Mouse (Mus musculus): ENCODE data around the gene Ilf2. TPM values are rescaled to one million over a fixed set of nuclear protein-coding genes. Genes with fewer than 3 reads are reported as not detected.

Gene Ilf2
- total RNA-seq (2021), result 10 to 100 TPM; 83.1 to 84.0 TPM
- long read RNA-seq, transcript Ilf2-201 (14 exons, 2,027 nt), result major isoform, 88 of 99 reads
- long read RNA-seq, partial matches to known transcripts, result 3 of 99 reads
- long read RNA-seq, other reads (novel, unspliced or antisense), result 6 of 99 reads

- peak; percentile 95 to 98 for DNase-seq (ENCODE audit: low spot score in 2 of 2)
Observed at GRCm38 (mm10) chr3:90475831-90476611, at the start of gene Ilf2. TSS of gene Ilf2 (plus strand) at chr3:90476126.

DNA sequence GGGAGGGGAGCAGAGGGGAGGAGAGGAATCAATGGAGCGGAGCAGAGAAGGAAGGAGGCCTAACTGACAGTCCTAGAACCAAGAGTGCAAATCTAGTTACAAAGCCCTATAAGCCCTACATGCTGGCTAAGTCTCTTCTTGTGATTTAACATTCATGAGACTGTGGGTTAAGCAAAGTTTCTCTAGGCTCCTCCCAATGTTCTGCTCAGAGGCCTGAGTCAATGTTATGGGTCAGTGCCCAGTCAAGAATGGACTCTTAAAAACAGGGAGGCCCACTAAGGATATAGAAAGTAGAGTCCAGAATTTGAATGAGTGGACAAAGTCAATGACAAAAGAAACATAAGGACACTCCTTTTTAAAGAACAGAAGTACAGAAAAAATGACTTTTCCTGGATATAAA lies 48.4 kb upstream of the Ilf2 start:
- DNase-seq (ENCODE audit: low spot score in 2 of 2), result no peak

DNA sequence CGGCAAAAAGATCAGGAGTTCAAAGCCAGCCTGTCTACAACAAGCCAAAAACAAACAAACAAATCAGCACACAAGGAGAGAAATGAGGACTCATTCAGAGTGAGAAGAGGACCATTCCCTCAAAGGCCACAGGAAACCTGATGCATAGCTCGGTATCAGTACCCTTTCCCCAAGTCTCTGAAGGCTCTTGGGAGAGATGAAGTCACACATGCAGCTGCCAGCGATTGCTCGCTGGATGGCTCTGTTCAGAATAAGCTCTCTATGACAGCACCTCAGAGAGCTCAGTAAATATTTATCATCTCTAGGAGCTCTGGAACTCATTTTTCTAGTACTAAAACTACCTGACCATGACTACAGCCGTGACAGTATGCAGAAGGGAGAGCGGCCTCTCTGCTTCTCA lies 47.7 kb upstream of the Ilf2 start:
- no peak for DNase-seq (ENCODE audit: low spot score in 2 of 2)

- DNase-seq (ENCODE audit: low spot score in 2 of 2), result no peak
Observed at GRCm38 (mm10) chr3:90429576-90429975, 46.4 kb upstream of the Ilf2 start.

DNA sequence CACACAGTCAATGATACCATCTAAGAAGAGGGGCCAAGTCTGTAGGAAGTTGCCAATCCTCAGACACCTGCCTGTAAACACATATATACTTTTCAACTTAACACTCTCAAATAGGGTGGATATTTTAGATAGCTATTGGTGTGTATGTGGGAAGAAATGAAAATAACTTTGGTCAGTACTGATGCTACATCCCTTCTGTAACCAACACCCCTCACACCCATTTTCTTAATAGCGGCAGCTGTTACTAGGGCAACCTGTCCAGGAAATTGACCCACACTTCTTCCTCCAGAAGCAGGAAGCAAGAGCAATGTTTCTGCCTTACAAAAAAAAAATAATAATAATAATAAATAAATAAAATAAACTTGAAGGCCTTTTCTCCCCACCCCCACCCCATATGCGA lies 43.6 kb upstream of the Ilf2 start:
- no peak for DNase-seq (ENCODE audit: low spot score in 2 of 2)

- peak; percentile 41 to 55 for DNase-seq (ENCODE audit: low spot score in 2 of 2)
Observed at GRCm38 (mm10) chr3:90432811-90433219, 43.1 kb upstream of the Ilf2 start.

GRCm38 (mm10) chr3:90433381-90434020 lies 42.4 kb upstream of the Ilf2 start, which contains the start of gene Ints3:
TSS of gene Ints3 (minus strand) at chr3:90433622.
- peak; percentile 100 for DNase-seq (ENCODE audit: low spot score in 2 of 2)

- no peak for DNase-seq (ENCODE audit: low spot score in 2 of 2)
Observed at GRCm38 (mm10) chr3:90434073-90434730, 41.7 kb upstream of the Ilf2 start.

GRCm38 (mm10) chr3:90437131-90437530 lies 38.8 kb upstream of the Ilf2 start:
- DNase-seq (ENCODE audit: low spot score in 2 of 2), result no peak

DNA sequence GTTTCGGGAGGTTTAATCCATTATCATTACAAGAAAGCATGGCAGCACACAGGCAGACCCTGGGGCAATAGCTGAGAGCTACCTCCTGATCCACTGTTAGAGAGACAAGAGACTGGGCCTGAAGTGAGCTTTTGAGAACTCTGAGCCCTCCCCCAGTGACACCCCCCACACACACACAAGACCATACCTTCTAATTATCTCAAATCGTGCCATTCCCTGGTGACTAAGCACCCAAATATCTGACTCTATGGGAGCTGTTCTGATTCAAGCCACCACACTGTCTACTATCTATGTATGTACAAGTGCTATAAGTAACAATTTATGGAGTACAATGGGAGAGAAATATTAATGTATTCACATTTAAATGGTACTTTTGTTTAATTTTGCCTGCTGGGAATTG lies 35.2 kb upstream of the Ilf2 start:
- no peak for DNase-seq (ENCODE audit: low spot score in 2 of 2)

- DNase-seq (ENCODE audit: low spot score in 2 of 2), result no peak
Observed at GRCm38 (mm10) chr3:90443977-90444376, 31.9 kb upstream of the Ilf2 start.

- no peak for DNase-seq (ENCODE audit: low spot score in 2 of 2)
Observed at GRCm38 (mm10) chr3:90445417-90446200, 30.3 kb upstream of the Ilf2 start.

GRCm38 (mm10) chr3:90446389-90447122 lies 29.4 kb upstream of the Ilf2 start:
- peak; percentile 42 to 69 for DNase-seq (ENCODE audit: low spot score in 2 of 2)

- DNase-seq (ENCODE audit: low spot score in 2 of 2), result no peak
Observed at GRCm38 (mm10) chr3:90447123-90447494, 28.8 kb upstream of the Ilf2 start.

DNA sequence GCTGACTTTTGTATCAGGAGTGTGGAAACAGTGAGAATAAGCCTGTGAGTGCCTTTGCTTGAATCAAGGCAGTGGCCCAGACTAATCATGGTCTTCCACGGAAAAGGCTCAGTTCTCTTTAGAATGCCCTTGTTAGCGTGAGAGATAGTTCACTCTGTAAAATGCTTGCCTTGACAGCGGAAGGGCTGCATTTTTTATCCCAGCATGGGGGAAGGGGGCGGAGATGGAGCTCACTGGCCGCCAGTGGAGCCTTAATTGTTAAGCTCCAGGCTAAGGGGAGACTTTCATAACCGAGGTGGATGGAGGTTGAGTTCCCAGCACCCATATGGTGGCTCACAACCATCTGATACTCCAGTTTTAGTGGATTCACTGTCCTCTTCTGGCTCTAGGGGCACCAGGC lies 27.3 kb upstream of the Ilf2 start:
- DNase-seq (ENCODE audit: low spot score in 2 of 2), result no peak

- DNase-seq (ENCODE audit: low spot score in 2 of 2), result no peak
Observed at GRCm38 (mm10) chr3:90450874-90451273, 25.1 kb upstream of the Ilf2 start.

GRCm38 (mm10) chr3:90451396-90452095 lies 24.4 kb upstream of the Ilf2 start:
- DNase-seq (ENCODE audit: low spot score in 2 of 2), result peak; percentile 69 to 88

- no peak for DNase-seq (ENCODE audit: low spot score in 2 of 2)
Observed at GRCm38 (mm10) chr3:90454931-90455330, 21.0 kb upstream of the Ilf2 start.

GRCm38 (mm10) chr3:90459727-90460126 lies 16.2 kb upstream of the Ilf2 start:
- DNase-seq (ENCODE audit: low spot score in 2 of 2), result no peak

GRCm38 (mm10) chr3:90460315-90460714 lies 15.6 kb upstream of the Ilf2 start:
- DNase-seq (ENCODE audit: low spot score in 2 of 2), result no peak
